Mouse (Mus musculus) spleen, adult 2 months (tissue): ENCODE results near the gene H2-T23.

ENCODE experiments used
- CTCF ChIP-seq: fragments of 200-500 bp; IDR thresholded peaks from 2 replicates; pipeline ENCODE4 v1.5.1; 2011; ENCODE audit warnings: mild to moderate bottlenecking, inconsistent platforms; ENCODE audit not compliant: insufficient read depth, insufficient read length, insufficient replicate concordance; ENCODE audit errors: extremely low read depth
- POLR2A ChIP-seq: fragments of 200-500 bp; IDR thresholded peaks from 2 replicates; pipeline ENCODE4 v1.6.1; 2011; ENCODE audit warnings: low read depth, low read length, inconsistent platforms

GRCm38 (mm10) chr17:36022098-36022497 lies 10.6 kb downstream of the H2-T23 start:
- TF ChIP-seq CTCF: no peak
- no peak for TF ChIP-seq POLR2A
